Mouse (Mus musculus) liver, embryonic 14.5 days (tissue): ENCODE data around the gene Sstr3.

Experiments used
- CTCF ChIP-seq: IDR thresholded peaks from 2 replicates; pipeline ENCODE4 v1.5.1; 2016; ENCODE audit warnings: antibody characterized with exemption, low read depth, control low read depth
- EP300 ChIP-seq: IDR thresholded peaks from 2 replicates; pipeline ENCODE4 v1.6.1; 2016; ENCODE audit warnings: antibody characterized with exemption, low read depth

DNA sequence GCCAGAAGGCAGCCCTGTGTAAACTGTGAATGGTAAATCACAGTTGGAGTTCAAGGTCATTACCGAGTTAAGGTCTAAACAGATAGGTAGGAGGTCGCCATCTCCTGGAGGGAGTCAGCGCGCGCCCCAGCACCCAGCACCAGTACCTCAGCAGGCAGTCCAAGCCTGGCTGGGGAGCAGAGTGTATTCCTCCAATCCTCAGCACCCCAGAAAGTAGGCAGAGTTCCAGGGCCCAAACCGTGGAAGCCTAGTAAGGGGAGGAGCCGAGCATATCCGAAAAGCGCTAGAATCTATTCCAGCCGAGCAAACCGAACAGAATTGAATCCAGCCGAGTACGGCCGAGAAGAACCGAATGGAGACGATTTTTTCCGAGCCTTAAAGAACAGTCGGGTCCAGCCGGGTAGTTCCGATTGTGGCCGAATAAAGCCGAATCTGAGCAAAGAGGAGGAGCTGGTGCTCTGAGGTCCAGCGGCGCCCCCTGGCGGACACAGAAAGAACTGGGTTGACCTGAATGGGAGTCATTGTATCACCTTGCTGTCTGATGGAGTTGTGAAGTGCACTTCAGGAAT lies 12.5 kb downstream of the Sstr3 start:
- TF ChIP-seq EP300, result no peak
- peak; percentile 96 for TF ChIP-seq CTCF
